Mouse (Mus musculus) spleen, postnatal 14 days (tissue): ENCODE results near the gene Dusp5.
"Not testable (repeated sequence)": the region's sequence is repeated elsewhere in the genome, so short reads cannot be mapped to it uniquely, and the experiment has no call there.

Experiments
- DNase-seq, 2 experiments: peaks; one replicate each; pipeline ENCODE4 v3.0.0; 2021 to 2022; ENCODE audit warnings: low spot score in 2 of 2

Gene Dusp5

DNA sequence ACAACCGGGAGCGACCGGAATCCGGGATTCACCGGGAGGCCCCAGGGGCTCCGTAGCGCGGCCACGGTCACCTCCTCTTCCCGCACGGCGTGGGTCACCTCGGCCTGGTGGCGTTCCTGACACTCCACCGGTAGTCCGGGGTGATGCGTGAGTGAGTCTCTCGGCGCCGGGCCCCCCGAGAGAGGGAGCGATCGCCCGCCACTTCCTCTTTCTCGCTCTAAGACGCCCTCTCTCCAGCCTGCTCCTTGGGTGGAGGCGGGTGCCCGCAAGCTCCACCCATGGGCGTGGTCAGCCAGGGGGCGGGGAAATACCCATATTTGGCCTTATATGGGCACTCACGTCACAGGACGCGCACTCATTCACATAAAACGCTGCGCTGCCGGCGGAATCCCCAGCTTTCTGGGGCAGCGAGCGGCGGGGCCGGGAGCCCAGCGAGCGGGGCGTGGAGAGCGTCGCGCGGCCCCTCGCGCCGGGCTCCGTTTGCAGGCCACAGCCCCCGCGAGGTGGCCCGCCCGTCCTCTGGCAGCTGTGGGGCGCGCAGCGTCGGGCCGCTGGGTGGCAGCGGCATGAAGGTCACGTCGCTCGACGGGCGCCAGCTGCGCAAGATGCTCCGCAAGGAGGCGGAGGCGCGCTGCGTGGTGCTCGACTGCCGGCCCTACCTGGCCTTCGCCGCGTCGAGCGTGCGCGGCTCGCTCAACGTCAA is at the start of gene Dusp5:
Gene Dusp5, plus strand, starts transcription at position 358 of the 703 bp plus-strand sequence.
- DNase-seq, result peak; percentile 97

DNA sequence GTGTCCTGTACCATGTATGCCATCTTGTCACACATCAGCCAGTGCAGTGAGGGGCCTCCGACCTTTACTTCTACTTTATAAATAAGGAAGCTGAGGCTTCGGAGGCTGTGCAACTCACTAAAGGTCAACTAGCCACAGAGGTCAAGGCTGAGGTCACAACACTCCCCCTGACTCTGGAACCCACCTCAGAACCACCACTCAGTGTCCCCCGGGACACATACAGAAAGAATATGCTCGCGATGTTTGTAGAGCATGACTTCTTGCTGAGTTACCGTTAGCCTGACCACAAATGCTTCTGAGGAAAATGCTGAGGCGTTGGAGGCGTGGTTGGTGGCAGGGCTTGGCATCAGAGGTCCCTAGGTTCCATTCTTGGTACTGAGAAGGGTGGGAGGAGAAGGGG is 49.3 kb upstream of the Dusp5 start:
- no peak for DNase-seq

DNA sequence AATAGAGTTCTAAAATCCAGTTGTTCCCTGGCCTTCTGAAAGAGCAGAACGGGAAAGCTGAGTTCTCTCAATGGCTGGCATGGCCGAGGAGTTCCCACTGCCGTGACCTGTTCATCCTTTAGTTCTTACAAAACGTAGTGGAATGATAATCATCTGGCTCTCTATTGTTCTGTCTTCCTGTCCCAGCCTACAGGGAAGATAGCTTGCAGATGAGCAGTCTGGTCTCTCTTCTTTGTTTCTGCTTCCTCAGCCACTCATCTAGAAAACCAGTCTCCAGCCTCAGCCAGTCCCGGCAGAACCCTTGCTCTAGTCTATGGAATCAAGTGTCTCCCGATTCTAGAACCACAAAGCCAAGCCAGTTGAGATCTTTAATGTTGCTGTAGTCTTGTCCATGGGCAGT is 46.8 kb upstream of the Dusp5 start:
- no peak for DNase-seq

DNA sequence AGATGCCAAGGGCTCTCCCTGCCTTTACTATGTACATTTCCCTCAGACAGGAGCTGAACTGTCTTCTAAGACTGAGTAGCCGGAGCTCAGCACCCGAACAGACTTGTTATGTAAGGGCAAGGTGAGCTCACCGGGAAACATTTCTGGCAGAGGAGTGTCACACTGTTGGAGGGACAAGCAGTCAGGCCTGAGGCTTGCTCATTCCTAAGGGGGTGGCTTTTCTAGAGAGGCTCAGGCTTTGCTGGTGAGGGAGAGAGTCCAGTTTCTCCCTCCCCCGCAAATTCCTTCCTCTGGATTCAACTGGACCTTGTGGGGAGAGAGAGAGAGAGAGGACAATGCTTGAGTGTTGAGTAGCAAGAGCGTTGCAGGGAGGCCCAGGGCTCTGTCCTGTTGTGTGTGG is 46.4 kb upstream of the Dusp5 start:
- DNase-seq, result no peak

DNA sequence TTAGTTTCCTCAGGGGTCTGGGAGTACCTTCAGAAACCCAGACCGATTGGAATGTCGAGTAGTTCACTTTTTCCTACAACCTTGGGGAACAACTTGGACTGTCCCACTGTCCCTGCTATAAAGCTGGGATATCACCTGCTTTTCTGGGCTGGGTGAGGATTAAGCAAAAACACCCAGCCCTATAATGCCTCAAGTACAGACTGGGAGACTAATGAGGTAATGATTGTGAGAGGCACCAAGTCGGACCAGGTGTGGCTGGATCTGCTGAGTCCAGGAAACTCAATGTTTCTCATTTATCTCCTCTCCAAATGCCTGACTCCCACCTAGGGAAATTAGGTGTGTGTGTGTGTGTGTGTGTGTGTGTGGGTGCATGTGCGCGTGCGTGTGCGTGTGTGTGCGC is 44.9 kb upstream of the Dusp5 start:
- DNase-seq, result no peak

DNA sequence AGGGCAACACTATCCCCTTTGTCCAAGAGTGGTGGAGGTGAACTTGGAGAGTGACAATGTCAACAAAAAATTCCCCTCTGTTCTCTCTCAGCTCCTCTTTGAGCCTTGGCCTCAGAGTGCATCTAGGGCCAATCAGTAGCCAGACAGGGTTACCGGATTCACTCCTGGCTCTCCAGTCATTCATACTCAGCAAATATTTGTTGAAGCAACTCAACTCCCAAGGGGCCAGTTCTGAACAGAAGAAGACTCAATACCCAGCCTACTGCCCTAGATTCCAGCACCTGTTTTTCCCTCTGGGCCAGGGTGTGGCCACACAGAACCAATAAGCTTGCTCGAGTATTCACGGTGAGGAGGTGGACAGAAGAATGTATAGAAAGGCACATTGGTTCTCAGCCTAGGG is 44.0 kb upstream of the Dusp5 start:
- DNase-seq, result no peak

DNA sequence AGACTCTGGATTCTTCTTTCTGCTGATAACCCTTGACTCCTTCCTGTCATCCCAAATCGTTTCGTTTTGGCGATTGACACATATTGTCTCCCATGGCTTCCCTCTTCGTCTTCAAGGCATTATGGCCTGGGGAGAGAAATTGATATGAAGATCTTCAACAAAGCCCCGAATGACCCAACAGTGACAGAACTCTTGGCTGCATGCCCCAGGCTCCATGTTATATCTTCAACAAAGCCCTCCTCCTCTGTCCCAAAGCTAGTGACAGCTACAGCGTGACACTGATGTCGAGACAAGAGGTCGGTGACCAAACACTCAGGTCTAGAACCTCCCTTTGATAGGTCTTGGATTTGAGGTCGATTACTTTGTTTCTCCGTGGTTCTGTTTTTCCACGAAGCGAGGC is 39.7 kb upstream of the Dusp5 start:
- DNase-seq, result no peak

DNA sequence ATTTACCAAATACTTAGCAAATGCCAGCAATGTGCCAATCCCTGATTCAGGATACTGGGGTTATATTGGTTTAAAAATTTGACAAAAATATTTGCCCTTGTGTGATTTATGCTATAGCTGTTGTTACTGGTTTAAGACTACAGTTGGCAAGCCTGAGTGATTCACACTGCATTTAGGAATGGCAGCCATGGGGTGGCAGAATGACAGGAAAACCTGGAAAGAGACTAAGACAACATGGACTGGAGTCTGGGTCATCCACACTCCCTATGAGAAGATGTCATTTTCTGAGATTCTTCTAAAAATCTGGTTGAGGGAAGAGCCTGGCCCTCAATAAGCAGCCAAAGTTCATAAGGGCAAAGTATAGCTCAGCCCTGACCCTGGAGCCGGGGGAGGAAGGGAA is 39.0 kb upstream of the Dusp5 start:
- no peak for DNase-seq

DNA sequence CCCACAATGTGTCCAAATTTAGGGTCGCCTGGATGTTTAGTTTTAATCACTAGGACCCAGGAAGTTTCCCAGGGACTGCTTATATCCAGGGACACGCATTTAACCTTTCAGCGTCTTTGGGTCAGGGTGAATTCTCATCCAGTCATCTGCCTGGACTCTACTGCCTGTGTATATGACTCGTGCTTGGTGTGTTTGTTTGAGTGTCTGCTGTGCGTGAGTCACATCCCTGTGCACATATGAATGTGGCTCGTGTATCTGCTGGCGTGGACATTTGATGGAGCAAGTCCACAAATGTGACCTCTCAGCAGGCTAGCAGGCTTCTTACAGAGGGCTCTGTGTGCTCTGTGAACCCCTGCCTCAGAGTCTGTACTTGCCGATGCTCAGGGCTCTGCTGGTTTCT is 38.0 kb upstream of the Dusp5 start:
- DNase-seq, result no peak

DNA sequence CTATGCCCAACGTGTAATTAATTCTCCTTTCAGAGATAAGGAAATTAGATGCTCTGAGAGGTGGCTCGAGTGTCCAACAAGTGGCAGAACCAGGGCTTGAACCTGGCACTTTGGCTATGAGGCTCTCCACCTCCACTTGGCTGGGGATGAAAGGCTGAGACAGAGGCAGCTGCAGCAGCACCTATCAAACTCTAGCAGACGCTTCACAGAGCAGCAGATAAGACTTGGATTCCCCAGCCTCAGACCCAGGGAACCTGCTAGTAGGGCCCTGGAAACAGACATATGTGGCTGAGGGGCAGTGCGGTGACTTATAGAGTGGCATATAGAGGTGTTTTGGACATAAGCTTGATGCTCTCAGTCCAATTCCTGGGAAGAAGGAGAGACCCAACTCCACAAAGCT is 36.4 kb upstream of the Dusp5 start:
- no peak for DNase-seq

DNA sequence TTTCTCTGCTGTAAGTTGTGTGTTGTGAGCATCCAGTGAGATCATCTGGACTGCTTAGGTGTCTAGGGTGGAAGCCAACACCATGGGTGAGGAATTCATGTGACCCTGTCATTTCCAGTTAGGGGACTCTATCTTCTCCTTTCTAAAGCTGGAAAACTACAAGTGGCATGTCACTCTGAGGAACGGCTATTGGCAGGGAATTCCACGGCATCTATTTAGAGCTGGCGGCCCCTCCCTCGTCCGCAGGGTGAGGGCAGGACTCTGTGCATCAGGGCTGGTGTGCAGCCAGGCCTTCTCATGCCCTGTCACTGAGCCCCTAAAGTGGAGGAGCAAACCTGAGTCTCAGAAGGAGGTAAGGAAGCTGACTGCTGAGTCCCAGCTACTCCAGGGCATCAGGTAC is 35.0 kb upstream of the Dusp5 start:
- no peak for DNase-seq

DNA sequence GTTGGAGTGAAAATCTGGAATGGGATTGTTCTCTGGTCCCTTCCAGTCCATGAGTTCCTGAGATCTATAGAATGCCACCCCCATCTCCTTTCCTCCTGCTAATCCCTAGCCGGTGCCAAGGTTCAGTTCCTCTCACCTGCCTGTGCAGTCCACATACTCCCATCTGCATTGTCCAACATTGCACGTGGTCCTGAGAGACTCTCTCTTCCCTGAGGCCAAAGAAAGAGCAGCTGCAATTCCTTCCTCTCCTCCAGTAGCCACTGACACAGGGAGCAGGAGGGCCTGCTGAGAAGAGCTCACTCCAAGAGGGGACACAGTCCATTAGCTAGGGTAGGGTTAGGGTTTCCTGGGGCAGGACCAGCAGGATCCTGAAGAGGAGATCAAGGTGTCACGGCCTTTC is 31.0 kb upstream of the Dusp5 start:
- DNase-seq, result no peak

DNA sequence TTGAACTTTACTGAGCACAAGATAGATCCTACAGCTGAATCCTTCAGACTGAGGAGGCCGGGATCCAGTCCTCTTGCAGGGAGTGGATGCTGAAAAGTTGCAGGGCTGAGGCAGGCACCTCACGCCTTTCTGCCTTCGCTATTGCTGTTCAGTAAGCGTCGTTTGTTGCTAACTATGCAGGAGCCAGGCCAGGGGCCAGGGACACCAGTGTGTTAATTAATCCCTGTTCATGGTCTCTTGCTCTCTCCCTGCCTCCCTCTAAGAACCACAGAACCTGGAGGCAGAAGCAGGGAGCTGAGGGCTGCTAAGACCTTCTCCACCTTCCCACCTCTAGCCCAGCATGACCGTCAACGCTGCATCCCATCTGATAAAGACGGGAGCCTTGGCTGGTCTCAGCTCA is 29.9 kb upstream of the Dusp5 start:
- DNase-seq, result no peak

DNA sequence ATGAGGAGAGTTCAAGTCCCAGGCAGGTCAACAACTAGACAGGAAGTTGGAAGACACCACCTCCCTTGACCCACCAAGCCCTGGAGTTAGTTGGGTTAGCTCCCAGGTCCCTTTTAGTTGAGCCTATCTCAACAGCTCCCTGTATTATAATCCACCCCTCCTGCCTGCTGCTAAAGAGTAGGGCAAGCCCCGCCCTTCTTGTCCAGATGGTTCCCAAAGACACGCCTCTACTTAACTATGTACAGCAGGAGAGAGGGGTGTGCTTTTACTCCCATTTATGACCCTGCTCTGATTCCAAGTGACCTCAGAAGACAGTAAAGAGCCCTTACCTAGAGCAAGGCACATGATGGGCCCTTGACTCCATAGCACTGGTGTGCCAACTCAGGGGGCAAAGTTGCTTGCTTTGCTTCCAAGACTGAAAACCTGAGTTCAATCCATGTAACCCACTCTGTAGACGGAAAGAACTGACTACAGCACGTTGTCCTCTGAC is 29.4 kb upstream of the Dusp5 start:
- no peak for DNase-seq

DNA sequence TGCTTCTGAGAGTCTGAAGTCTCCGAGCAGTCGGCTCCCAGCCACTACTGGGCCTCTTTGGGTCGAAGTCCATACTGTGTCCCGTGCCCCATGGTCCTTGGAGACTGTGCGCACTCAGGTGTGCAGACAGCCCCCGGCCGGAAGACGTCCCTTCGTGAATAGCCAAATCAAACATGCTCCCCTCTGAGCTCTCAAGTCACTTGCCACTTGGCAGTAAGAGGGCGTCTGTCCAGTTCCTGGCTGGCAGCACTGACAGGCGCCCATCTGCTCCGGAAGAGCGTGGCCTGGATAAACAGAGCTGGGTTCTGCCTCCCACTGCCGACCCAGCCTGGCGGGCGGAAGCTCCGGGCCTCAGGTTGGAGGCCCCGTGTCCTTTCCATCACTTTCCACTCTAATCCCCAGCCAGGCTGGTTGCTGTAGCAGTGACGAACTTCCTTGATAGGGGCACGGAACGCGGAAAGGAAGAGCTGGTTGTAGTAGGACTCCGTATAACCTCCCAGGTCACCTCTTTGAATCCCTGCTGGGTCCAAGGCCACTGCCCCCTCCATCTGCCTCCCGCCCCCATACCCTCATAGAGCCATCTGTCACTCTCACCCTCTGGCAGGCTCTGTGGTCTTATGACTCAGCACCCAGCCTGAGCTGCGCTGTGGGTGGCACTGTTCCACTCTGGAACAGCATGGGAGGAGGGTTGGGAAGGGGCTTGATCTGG is 28.5 kb upstream of the Dusp5 start:
- DNase-seq, result no peak

DNA sequence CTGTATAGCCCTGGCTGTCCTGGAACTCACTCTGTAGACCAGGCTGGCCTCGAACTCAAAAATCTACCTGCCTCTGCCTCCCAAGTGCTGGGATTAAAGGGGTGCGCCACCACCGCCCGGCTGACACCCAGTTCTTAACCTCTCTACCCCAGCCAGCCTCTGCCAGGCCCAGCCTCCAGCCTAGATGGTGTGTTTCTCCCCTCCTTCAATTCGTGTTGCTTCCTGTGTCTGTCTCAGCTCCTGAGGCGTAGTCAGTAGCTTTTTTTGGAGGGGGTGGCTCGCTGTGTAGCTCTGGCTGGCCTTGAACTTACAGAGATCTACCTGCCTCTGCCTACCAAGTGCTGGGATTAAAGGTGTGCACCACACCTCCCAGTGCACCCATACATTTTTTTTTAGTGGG is 27.7 kb upstream of the Dusp5 start:
- not testable (repeated sequence) for DNase-seq

DNA sequence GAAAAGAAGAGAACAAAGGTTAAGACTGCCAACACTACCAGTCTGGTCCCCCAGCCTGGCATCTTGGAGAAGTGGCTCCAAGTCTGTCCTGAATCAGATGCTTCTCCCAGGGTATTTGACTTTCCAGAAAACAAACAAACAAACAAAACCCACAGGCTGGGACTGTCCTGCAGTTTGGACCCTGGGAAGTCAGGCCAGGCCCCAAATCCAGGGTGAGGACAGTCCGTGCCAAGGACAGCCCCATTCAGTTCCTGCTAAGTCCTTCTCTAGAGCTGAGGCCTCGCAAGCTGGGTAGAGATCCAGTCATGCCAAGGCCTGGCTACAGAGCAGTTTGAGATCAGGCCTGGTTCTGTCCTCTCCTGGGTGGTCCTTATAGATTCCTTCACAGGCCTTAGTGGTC is 27.1 kb upstream of the Dusp5 start:
- DNase-seq, result no peak

DNA sequence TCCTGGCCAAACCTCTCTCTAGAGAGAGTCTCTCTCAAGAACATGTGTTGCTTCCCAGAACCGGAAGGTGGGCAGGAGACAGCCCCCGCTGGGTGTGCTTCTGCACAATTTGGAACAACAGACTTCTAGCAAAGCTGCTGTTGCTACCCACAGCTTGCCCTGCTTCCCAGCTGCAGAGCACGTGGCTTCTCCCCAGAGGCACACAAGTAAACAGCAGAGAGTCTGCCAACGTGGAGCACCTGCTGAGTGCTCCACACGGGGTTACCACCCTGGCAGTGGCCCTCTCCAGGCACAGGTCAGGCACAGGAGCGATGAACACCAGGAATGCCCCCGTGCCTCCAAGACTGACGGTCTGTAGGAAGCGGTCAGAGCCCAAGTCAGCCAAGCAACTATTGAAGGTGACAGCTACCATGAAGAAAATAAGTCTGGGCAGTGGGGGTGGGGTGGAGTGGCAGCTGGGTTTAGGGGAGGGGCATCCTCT is 26.0 kb upstream of the Dusp5 start:
- peak in 1 of 2 experiments; percentile 26 for DNase-seq

DNA sequence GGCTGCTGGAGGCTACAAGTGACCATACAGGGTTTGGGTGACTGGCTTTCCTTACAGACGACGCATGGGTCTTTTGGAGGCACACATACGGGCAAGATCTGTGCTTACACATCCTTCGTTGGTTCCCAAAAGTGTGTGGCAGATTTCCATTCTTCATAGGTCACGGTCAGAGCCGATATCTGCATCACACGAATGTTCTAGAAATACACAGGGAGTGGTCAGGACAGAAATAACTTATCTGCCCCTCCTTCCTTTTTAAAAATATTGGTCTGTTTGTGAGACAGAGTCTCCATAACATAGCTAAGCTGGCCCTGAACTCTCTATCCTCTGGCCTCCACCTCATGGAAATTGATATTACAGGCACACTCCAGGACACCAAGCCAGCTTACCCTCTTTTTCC is 24.7 kb upstream of the Dusp5 start:
- no peak for DNase-seq

DNA sequence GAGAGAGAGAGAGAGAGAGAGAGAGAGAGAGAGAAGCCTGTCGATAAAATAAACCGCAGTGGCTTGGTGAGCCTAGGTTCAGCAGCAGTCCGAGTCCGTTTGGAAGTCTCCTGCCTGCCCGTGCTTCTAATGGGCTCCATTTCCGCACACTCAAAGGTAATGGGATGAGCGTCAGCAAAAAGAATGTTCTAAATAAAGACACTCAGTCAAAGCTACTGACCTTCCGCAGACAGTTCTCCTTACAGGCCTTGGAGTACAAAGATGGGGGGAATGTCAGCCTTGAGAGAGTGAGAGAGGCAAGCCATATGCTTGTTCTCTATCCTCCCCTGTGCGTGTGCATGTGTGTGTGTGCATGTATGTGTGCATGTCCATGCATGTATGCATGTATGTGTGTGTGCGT is 23.2 kb upstream of the Dusp5 start:
- no peak for DNase-seq

DNA sequence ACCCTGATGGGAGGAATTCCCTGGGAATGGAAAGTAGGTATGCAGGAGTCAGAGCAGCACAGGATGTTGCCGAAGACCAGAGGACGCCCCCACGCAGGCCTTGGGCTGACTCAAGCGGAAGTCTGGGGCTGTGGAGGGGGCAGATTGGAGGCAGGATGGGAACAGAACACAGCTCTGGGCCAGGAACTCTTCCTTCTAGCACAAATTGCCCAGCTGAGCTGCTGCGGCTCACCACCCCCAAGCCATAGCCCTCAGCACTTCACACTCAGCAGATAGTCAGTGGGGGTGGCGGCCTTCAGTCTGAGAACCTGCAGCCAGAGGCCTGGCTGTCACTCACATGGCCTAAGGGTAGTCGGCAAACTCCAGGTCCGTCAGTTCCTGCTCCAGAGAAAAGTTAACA is 21.4 kb upstream of the Dusp5 start:
- DNase-seq, result no peak

DNA sequence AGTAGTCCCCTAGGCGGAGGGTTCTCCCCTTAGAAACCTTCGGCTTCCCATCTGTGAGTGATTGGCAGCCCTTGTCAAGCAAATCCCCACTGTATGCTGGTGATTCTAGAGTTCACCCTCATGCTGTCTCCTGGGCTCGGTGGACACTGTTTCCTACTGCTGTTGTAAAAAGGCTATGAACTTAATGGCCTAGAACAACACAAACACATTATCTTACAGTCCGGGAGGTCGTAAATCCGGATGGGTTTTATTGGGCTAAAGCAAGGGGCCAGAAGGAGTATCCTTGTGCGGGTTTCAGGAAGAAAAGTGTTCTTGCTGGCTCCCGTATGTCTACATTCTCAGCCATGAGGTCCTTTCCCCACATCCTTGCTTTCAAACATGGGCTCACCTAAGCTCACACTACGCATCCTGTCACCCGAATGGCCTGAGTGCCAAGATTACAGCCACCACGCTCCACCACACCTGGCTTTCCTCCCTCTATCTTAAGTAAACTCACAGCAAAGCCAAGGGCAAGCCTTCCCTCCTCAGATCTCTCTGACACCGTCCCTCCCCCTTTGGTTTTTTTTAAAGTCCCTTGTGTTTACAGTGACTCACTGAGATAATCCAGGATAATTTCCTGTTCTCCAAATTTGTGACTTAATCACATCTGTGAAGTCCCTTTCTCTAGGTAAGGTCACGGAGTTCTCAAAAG is 17.5 kb upstream of the Dusp5 start:
- DNase-seq, result no peak
